Mouse (Mus musculus) kidney, postnatal 25 days (tissue): ENCODE measurements around the gene Myl3.

ENCODE experiments used
- DNase-seq, 2 experiments: peaks; one replicate each; pipeline ENCODE4 v3.0.0; 2021; ENCODE audit warnings: mixed read lengths in 2 of 2

The Myl3 gene

DNA sequence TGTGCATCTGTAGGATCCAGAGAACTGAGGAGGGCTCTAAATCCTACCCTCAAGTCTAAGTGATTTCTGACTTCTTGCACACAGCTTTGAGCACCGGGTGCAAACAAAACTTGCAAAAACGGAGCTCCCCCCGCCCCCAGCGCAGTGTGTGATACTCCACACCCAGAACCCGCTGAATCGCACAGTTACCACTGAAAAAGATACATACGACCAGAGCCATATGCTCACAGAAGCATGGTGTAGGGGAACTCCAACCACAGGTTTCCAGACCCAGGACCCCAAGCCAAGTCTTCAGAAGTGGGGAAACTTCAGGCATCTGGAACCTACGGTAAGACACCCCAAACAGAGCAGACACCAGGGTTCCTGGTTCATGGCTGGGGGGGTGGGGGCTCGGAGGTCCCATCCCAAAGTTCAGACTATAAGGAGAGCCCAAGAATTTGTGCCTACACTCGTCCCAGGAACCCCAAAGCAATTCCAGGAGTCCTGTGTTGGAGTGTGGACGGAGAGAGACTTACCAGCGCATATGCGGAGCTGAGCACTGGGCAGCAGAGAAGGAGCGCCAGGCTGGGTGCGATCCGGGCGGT is at the start of gene Myl3:
TSS of gene Myl3 (plus strand) at position 151 of the 584 bp plus-strand sequence.
- no peak for DNase-seq

GRCm38 (mm10) chr9:110695165-110695755 is 46.4 kb upstream of the Myl3 start:
- DNase-seq = peak in 1 of 2 experiments; percentile 66

- peak in 1 of 2 experiments; percentile 32 for DNase-seq
These were observed 45.2 kb upstream of the Myl3 start for GRCm38 (mm10) chr9:110696427-110696826.

DNA sequence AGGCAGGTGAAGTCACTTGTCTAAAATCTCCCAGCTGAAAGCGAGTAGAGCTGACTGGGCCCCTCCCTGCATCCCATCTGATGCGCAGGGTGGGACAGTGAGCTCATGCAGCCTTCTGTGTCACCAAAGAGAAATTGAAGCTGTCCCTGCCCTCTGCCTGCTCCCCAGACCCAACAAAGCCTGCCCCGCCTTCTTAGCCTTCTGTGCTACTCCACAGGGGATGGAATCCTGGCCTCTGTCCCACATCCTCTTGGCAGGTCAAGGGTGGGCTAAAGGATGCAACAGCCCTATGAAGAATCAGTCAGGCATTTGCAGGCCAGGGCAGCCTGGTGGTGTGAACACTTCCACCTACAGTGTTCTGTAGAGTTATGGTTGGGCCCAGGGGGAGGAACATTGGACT is 44.2 kb upstream of the Myl3 start:
- peak in 1 of 2 experiments; percentile 69 for DNase-seq

- DNase-seq = no peak
These were observed 42.1 kb upstream of the Myl3 start for GRCm38 (mm10) chr9:110699574-110699973.

- DNase-seq = peak in 1 of 2 experiments; percentile 74
These were observed 40.3 kb upstream of the Myl3 start for GRCm38 (mm10) chr9:110701114-110702032.

- no peak for DNase-seq
These were observed 38.8 kb upstream of the Myl3 start for GRCm38 (mm10) chr9:110702848-110703247.

- DNase-seq = no peak
These were observed 37.7 kb upstream of the Myl3 start for GRCm38 (mm10) chr9:110703951-110704350.

GRCm38 (mm10) chr9:110706784-110707183 is 34.9 kb upstream of the Myl3 start:
- DNase-seq = no peak

DNA sequence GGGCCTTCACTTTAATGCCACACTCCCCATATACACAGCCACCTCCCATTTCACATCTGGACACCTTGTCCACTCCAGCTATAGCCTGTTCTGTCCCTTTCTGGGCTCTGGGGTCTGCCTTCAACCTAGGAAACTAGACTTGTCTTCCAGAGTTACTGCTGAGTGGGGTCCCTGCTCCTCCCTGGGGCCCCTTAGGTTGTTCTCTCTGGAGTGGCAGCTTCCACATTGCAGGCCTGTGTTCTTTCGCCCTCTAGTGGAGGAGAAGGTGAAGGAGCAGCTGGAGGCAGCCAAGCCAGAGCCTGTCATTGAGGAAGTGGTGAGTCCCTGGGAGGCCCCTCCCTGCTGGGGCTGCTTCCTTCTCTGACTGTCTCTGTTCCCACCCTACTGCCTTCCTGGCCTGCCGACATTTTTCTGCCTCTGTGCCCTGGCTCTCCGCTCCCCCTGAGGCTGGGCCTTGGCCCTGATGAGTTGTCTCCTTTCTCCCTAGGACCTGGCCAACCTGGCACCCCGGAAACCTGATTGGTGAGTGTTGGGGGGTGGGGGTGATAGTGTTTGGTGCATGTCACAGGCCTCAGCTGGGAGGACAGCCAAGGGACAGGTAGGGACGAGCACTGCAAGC is 31.9 kb upstream of the Myl3 start:
- peak; percentile 79 to 89 for DNase-seq

DNA sequence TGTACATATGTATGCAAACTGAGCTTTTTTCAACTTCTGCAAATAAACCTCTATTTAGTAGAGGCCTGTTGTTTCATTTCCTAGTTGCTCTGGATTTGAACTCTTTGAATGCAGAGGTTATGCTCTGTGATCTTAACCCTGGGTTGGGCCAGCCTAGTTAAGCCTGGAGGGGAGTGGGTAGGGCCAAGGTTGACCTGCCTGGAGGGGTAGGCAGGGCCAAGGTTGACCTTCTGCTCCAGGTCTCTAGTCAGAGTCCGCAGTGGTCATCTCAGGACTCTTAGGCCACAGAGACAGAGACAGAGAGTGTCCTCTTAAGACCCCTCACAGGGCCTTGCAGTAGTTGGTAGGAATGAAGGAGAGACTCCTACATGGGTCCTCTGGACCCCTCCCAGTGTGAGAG is 30.1 kb upstream of the Myl3 start:
- DNase-seq = peak in 1 of 2 experiments; percentile 76

- DNase-seq = no peak
These were observed 29.7 kb upstream of the Myl3 start for GRCm38 (mm10) chr9:110711996-110712395.

DNA sequence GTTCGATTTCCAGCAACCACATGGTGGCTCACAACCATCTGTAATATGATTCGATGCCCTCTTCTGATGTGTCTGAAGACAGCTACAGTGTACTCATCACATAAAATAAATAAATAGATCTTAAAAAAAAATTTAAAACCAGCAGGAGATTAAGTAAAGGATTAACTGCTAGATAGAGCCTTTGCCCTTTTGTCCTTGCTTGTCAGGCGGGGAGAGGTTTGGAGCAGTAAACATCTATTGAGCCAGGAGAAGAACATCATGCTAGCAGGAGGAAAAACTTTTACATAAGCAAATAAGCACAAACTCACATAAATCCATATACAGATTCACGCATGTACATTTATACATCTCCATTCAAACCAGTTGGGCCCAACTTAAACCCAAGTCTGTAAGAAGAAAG is 29.1 kb upstream of the Myl3 start:
- peak in 1 of 2 experiments; percentile 54 for DNase-seq

- DNase-seq = no peak
These were observed 28.3 kb upstream of the Myl3 start for GRCm38 (mm10) chr9:110713389-110713788.

- no peak for DNase-seq
These were observed 26.2 kb upstream of the Myl3 start for GRCm38 (mm10) chr9:110715426-110715825.

DNA sequence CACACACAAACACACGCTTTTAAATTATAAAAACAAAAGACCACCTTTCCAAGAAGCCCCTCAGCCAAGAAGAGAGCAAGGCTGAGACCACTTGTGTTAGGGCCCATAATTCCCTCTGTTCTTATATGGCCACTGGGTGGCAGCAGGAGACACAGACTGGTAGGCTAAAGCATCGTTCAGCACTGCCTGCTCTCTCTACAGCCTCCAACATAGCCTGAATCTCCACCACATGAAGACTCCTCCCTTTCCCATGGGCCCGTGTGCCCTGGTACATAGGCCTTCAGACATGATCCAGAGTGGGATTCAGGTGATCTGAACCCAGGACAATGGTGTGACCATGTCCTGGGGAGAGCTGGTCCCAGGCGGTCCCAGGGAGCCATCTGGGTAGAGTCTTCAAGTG is 24.9 kb upstream of the Myl3 start:
- DNase-seq = peak; percentile 76 to 83

DNA sequence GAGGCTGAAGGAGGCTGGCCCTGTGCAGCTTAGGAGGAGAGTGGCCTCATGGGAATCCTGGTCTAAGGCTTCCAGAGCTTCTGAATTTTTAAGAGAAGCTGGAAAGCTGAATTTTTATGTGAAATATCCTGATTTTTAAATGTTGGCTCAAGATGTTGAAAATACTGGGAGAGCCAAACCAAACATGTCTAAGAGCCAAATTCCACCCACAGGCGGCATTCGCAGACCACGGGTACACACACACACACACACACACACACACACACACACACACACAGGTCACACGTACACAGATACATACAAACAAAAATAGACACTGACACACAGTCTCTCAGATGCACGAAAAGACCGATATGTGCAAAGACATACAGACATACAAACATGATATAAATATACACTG is 23.6 kb upstream of the Myl3 start:
- no peak for DNase-seq

DNA sequence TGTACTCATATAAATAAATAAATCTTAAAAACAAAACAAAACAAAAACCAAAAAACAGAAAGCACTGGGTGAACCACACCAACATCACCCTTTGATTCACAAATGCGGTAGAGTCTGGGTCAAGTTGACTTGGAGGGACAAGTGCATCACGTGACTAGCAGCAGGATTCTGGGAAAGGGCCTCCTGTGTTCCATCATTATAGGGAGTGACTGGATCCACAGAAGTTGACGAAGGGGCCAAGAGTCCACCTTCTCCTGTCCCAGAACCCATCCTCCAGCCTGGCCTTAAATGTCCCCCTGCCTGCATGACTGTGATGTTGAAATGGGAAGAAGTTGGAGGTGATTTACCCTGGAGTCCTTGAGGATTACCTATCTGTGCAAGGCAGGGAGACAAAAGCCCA is 22.9 kb upstream of the Myl3 start:
- DNase-seq = peak in 1 of 2 experiments; percentile 63

- peak in 1 of 2 experiments; percentile 49 for DNase-seq
These were observed 21.7 kb upstream of the Myl3 start for GRCm38 (mm10) chr9:110719977-110720376.

GRCm38 (mm10) chr9:110722060-110722459 is 19.6 kb upstream of the Myl3 start:
- DNase-seq = no peak

- peak; percentile 73 to 87 for DNase-seq
These were observed 15.9 kb upstream of the Myl3 start for GRCm38 (mm10) chr9:110725721-110726135.

DNA sequence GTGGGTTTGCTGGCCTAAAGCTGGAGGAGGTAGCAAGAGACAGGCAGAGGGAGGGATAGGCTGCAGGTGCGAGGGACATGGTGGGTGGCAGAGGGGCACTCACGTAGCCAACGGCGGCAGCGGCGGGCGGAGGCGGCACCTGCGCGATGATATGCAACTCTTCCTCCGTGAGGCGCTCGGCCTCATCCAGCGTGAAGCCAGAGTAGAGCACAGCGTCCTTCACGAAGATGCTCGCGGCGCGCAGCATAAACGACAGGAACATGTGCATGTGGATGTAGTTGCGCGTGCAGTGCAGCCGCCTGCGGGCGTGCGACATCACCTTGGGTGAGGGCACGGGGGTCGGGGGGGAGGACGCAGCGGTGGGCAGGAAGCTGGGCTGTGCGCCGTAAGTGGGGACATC is 14.8 kb upstream of the Myl3 start:
- no peak for DNase-seq

DNA sequence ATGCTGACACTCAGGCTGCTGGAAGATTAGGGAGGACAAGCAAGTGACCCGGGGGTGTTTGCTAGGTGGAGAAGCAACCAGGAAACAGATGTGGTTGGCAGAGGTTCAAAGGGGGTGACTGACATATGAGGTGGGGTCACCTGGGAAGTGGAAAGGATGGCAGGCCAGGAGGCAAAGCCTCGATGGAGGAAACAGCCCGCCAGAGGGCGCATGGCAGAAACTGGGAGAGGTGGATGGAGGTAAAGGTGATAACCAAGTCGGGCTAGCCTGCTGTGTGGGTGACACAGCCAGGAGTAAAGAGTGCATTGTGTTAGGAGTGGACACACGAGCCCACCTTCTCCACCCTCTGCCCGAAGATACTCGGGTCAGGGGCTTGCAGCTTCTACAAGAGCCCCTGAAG is 11.8 kb upstream of the Myl3 start:
- DNase-seq = peak; percentile 67 to 74
